Mouse (Mus musculus): ENCODE results near the gene Ifitm5.

DNA sequence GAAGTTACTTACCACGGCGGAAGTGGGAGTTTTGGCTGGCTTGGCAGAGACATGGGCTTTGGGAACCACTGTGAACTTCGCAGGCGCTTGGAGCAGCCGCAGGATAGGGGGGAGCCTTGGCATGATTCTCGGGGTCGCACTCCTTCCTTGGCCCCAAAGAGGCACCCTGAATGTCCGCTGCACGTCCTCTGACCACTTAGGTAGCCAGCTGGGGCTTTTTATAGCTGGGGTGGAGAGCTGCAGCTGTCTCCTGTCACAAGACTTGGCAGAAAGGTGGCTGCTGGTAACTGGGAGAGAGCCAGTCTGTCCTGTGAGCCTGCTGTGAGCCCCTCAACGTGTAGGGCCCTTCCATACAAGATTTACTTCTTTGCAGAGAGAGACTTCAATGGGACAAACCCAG lies 49.9 kb downstream of the Ifitm5 start, which contains the start of gene Cox8b:
- TF ChIP-seq POLR2A (IDR thresholded peaks at IDR 0.05; ENCODE audit: borderline replicate concordance, control insufficient read depth, low read depth, low read length) (no peak), CTCF (IDR thresholded peaks at IDR 0.05; ENCODE audit: control insufficient read depth, insufficient read depth, low read length) (no peak)

All from bone marrow, adult 2 months (tissue).